Mouse (Mus musculus) heart, embryonic 13.5 days (tissue): ENCODE data around the gene Gm10964. TPM values are rescaled to one million over a fixed set of nuclear protein-coding genes. Genes with fewer than 3 reads are reported as not detected.

Experiments used
- ATAC-seq: fragments of 200-750 bp; cut with Nextera tagmentation; 2 replicates; pipeline ENCODE4 v1.8.0; 2017; ENCODE audit warnings: moderate TSS enrichment; ENCODE audit not compliant: insufficient number of reproducible peaks, low FRiP score, low TSS enrichment; ENCODE audit errors: extremely low read depth
- H3K27ac ChIP-seq: fragments of 300-500 bp; sonication (generic); replicated peaks from 2 replicates; pipeline ENCODE4 v1.5.1; 2015; ENCODE audit warnings: moderate library complexity, mild to moderate bottlenecking, inconsistent platforms
- H3K27me3 ChIP-seq: fragments of 300-500 bp; sonication (generic); replicated peaks from 2 replicates; pipeline ENCODE4 v1.6.1; 2015; ENCODE audit warnings: mild to moderate bottlenecking, inconsistent platforms
- H3K36me3 ChIP-seq: fragments of 300-500 bp; sonication (generic); 2 replicates; pipeline ENCODE4 v1.6.1; 2015; ENCODE audit warnings: mild to moderate bottlenecking, inconsistent platforms
- H3K4me1 ChIP-seq: fragments of 300-500 bp; sonication (generic); 2 replicates; pipeline ENCODE4 v1.6.1; 2015; ENCODE audit warnings: inconsistent platforms
- H3K4me2 ChIP-seq: fragments of 300-500 bp; sonication (generic); 2 replicates; pipeline ENCODE4 v1.6.1; 2015; ENCODE audit warnings: inconsistent platforms, mild to moderate bottlenecking, moderate library complexity
- H3K4me3 ChIP-seq: fragments of 300-500 bp; sonication (generic); 2 replicates; pipeline ENCODE4 v1.5.1; 2015; ENCODE audit warnings: moderate library complexity, mild to moderate bottlenecking, inconsistent platforms
- H3K9ac ChIP-seq: fragments of 300-500 bp; sonication (generic); 2 replicates; pipeline ENCODE4 v1.6.1; 2015; ENCODE audit warnings: inconsistent platforms, mild to moderate bottlenecking, moderate library complexity
- H3K9me3 ChIP-seq: fragments of 300-500 bp; sonication (generic); 2 replicates; pipeline ENCODE4 v1.6.1; 2016; ENCODE audit warnings: inconsistent platforms
- WGBS: fragments of 180-500 bp; shearing (Covaris S2); methylation state at CpG from one replicate; pipeline ENCODE4 v1.1.7; 2015; ENCODE audit warnings: mixed read lengths; 5-methylcytosine and 5-hydroxymethylcytosine counted together
- polyA plus RNA-seq: library from polyadenylated mRNA; unstranded; fragments of >200 nt; fragmentation: Nextera tagmentation; extraction: Ambion mirVana; gene quantifications from 2 replicates; pipeline ENCODE4 v1.2.1, GENCODE M21; 2015

The Gm10964 gene
- polyA plus RNA-seq, 1 experiment from 2014 or later: not detected

- no peak overlapping the region for H3K9ac ChIP-seq
- H3K9me3 ChIP-seq: no peaks in the 10 kb centered on the region
- no peaks in the 10 kb centered on the region for H3K36me3 ChIP-seq
- 54% methylated on average over 15 of the region's 15 CpGs for WGBS
- H3K27me3 ChIP-seq: no peaks in the 10 kb centered on the region
- no peak for ATAC-seq
- H3K4me1 ChIP-seq: peaks cover 18% of the 10 kb centered on the region
- no peak overlapping the region for H3K4me2 ChIP-seq
- H3K27ac ChIP-seq: no peak overlapping the region
- no peak overlapping the region for H3K4me3 ChIP-seq
Measured at GRCm38 (mm10) chr3:103716774-103717760, 22.1 kb upstream of the Gm10964 start.

- H3K4me3 ChIP-seq: no peak overlapping the region
- no peak overlapping the region for H3K4me2 ChIP-seq
- H3K27ac ChIP-seq: no peak overlapping the region
- 75% methylated on average over 4 of the region's 4 CpGs for WGBS
- no peaks in the 10 kb centered on the region for H3K27me3 ChIP-seq
- peaks cover 18% of the 10 kb centered on the region for H3K4me1 ChIP-seq
- ATAC-seq: no peak
- no peaks in the 10 kb centered on the region for H3K36me3 ChIP-seq
- H3K9ac ChIP-seq: no peak overlapping the region
- H3K9me3 ChIP-seq: no peaks in the 10 kb centered on the region
Measured at GRCm38 (mm10) chr3:103718728-103719127, 20.4 kb upstream of the Gm10964 start.

GRCm38 (mm10) chr3:103724137-103724536, 15.0 kb upstream of the Gm10964 start:
- Histone ChIP-seq H3K4me2 (no peak overlapping the region), H3K27ac (no peak overlapping the region), H3K9me3 (no peaks in the 10 kb centered on the region), H3K4me1 (peaks cover 11% of the 10 kb centered on the region), H3K36me3 (no peaks in the 10 kb centered on the region), H3K4me3 (no peak overlapping the region), H3K27me3 (no peaks in the 10 kb centered on the region), H3K9ac (no peak overlapping the region)
- WGBS: 25% methylated on average over 3 of the region's 3 CpGs
- ATAC-seq: no peak

- H3K36me3 ChIP-seq: no peaks in the 10 kb centered on the region
- WGBS: 55% methylated on average over 3 of the region's 3 CpGs
- no peaks in the 10 kb centered on the region for H3K9me3 ChIP-seq
- no peaks in the 10 kb centered on the region for H3K27me3 ChIP-seq
- peaks cover 11% of the 10 kb centered on the region for H3K4me1 ChIP-seq
- no peak overlapping the region for H3K27ac ChIP-seq
- H3K9ac ChIP-seq: no peak overlapping the region
- no peak for ATAC-seq
- H3K4me2 ChIP-seq: no peak overlapping the region
- H3K4me3 ChIP-seq: no peak overlapping the region
Measured at GRCm38 (mm10) chr3:103726642-103727041, 12.5 kb upstream of the Gm10964 start.

GRCm38 (mm10) chr3:103727813-103728326, 11.3 kb upstream of the Gm10964 start:
- Histone ChIP-seq H3K4me2 (no peak overlapping the region), H3K9ac (no peak overlapping the region), H3K4me1 (peaks cover 13% of the 10 kb centered on the region), H3K27me3 (no peaks in the 10 kb centered on the region), H3K27ac (no peak overlapping the region), H3K9me3 (no peaks in the 10 kb centered on the region), H3K36me3 (peaks cover 5% of the 10 kb centered on the region; the same call in 1 of the 2 replicates), H3K4me3 (no peak overlapping the region)
- ATAC-seq: no peak
- 39% methylated on average over 2 of the region's 2 CpGs for WGBS

GRCm38 (mm10) chr3:103729850-103730249, 9.3 kb upstream of the Gm10964 start:
- H3K27me3 ChIP-seq: no peaks in the 10 kb centered on the region
- H3K9me3 ChIP-seq: no peaks in the 10 kb centered on the region
- no peak overlapping the region for H3K4me2 ChIP-seq
- peaks cover 28% of the 10 kb centered on the region for H3K4me1 ChIP-seq
- no peak overlapping the region for H3K4me3 ChIP-seq
- no peak overlapping the region for H3K27ac ChIP-seq
- WGBS: 73% methylated on average over 9 of the region's 9 CpGs
- peaks cover 5% of the 10 kb centered on the region; the same call in 1 of the 2 replicates for H3K36me3 ChIP-seq
- H3K9ac ChIP-seq: no peak overlapping the region
- no peak for ATAC-seq

GRCm38 (mm10) chr3:103732116-103732515, 7.0 kb upstream of the Gm10964 start:
- peaks cover 5% of the 10 kb centered on the region; the same call in 1 of the 2 replicates for H3K36me3 ChIP-seq
- H3K4me1 ChIP-seq: peaks cover 51% of the 10 kb centered on the region
- no peak overlapping the region for H3K4me3 ChIP-seq
- H3K27ac ChIP-seq: no peak overlapping the region
- no peaks in the 10 kb centered on the region for H3K9me3 ChIP-seq
- no peak overlapping the region for H3K9ac ChIP-seq
- ATAC-seq: no peak
- no peak overlapping the region for H3K4me2 ChIP-seq
- no peaks in the 10 kb centered on the region for H3K27me3 ChIP-seq
- 95% methylated on average over 3 of the region's 3 CpGs for WGBS

GRCm38 (mm10) chr3:103733176-103733575, 6.0 kb upstream of the Gm10964 start:
- no peak for ATAC-seq
- Histone ChIP-seq H3K4me3 (no peak overlapping the region), H3K36me3 (peaks cover 5% of the 10 kb centered on the region; the same call in 1 of the 2 replicates), H3K4me1 (peaks cover 54% of the 10 kb centered on the region), H3K27me3 (no peaks in the 10 kb centered on the region), H3K9me3 (no peaks in the 10 kb centered on the region), H3K4me2 (no peak overlapping the region), H3K9ac (no peak overlapping the region), H3K27ac (no peak overlapping the region)
- WGBS: 39% methylated on average over 2 of the region's 2 CpGs

- no peak for ATAC-seq
- Histone ChIP-seq H3K4me3 (peak overlapping the region; percentile 21), H3K36me3 (peaks cover 5% of the 10 kb centered on the region; the same call in 1 of the 2 replicates), H3K4me1 (peaks cover 61% of the 10 kb centered on the region), H3K9ac (peak overlapping the region; percentile 79), H3K27me3 (no peaks in the 10 kb centered on the region), H3K4me2 (peak overlapping the region; percentile 74), H3K27ac (peak overlapping the region; percentile 98), H3K9me3 (no peaks in the 10 kb centered on the region)
- 42% methylated on average over 19 of the region's 19 CpGs for WGBS
Measured at GRCm38 (mm10) chr3:103733799-103734695, 5.1 kb upstream of the Gm10964 start.

GRCm38 (mm10) chr3:103734696-103735519, 4.3 kb upstream of the Gm10964 start:
- no peaks in the 10 kb centered on the region for H3K27me3 ChIP-seq
- H3K4me3 ChIP-seq: peak overlapping the region; percentile 21
- H3K36me3 ChIP-seq: peaks cover 5% of the 10 kb centered on the region; the same call in 1 of the 2 replicates
- H3K4me1 ChIP-seq: peaks cover 67% of the 10 kb centered on the region
- H3K4me2 ChIP-seq: peak overlapping the region; percentile 74
- H3K27ac ChIP-seq: peak overlapping the region; percentile 98
- peak overlapping the region; percentile 79 for H3K9ac ChIP-seq
- no peaks in the 10 kb centered on the region for H3K9me3 ChIP-seq
- WGBS: 10% methylated on average over 11 of the region's 11 CpGs
- 0 out of 2 replicates have a peak, but pooled peaks have one; percentile 18 for ATAC-seq
